Mouse (Mus musculus): ENCODE measurements at regions not wholly inside any gene's neighbourhood (a gene's known extent, or its start where the extent isn't known, plus 50 kb on each side); places are given as distances from the start of the nearest gene placed in this dataset.
A peak's percentile ranks its signal among the peaks of the same experiment; 100 is the strongest.

GRCm38 (mm10) chr2:61247336-61247735 is 284.3 kb upstream of the Rbms1 start:
- no peak for ATAC-seq (ENCODE audit: poor library complexity, severe bottlenecking)

GRCm38 (mm10) chr2:61246691-61247258 is 283.8 kb upstream of the Rbms1 start:
- ATAC-seq (ENCODE audit: poor library complexity, severe bottlenecking): no peak

- no peak for ATAC-seq (ENCODE audit: poor library complexity, severe bottlenecking)
These were observed 282.5 kb upstream of the Rbms1 start for GRCm38 (mm10) chr2:61245526-61245925.

- no peak for ATAC-seq (ENCODE audit: poor library complexity, severe bottlenecking)
These were observed 258.7 kb upstream of the Rbms1 start for GRCm38 (mm10) chr2:61221676-61222075.

GRCm38 (mm10) chr2:61221157-61221556 is 258.2 kb upstream of the Rbms1 start:
- ATAC-seq (ENCODE audit: poor library complexity, severe bottlenecking): no peak

- no peak for ATAC-seq (ENCODE audit: poor library complexity, severe bottlenecking)
These were observed 251.0 kb upstream of the Rbms1 start for GRCm38 (mm10) chr2:61213951-61214350.

GRCm38 (mm10) chr2:61201387-61201786 is 238.4 kb upstream of the Rbms1 start:
- no peak for ATAC-seq (ENCODE audit: poor library complexity, severe bottlenecking)

GRCm38 (mm10) chr2:61193976-61194375 is 231.0 kb upstream of the Rbms1 start:
- no peak for ATAC-seq (ENCODE audit: poor library complexity, severe bottlenecking)

GRCm38 (mm10) chr2:61182424-61182979 is 219.5 kb upstream of the Rbms1 start:
- no peak for ATAC-seq (ENCODE audit: poor library complexity, severe bottlenecking)

- no peak for ATAC-seq (ENCODE audit: poor library complexity, severe bottlenecking)
These were observed 214.8 kb upstream of the Rbms1 start for GRCm38 (mm10) chr2:61177801-61178200.

GRCm38 (mm10) chr2:61176807-61177206 is 213.8 kb upstream of the Rbms1 start:
- no peak for ATAC-seq (ENCODE audit: poor library complexity, severe bottlenecking)

GRCm38 (mm10) chr2:61173581-61173980 is 210.6 kb upstream of the Rbms1 start:
- ATAC-seq (ENCODE audit: poor library complexity, severe bottlenecking): no peak

GRCm38 (mm10) chr2:61161336-61161735 is 198.3 kb upstream of the Rbms1 start:
- no peak for ATAC-seq (ENCODE audit: poor library complexity, severe bottlenecking)

GRCm38 (mm10) chr2:61159761-61160160 is 196.8 kb upstream of the Rbms1 start:
- ATAC-seq (ENCODE audit: poor library complexity, severe bottlenecking): no peak

GRCm38 (mm10) chr2:61138998-61139631 is 176.1 kb upstream of the Rbms1 start:
- ATAC-seq (ENCODE audit: poor library complexity, severe bottlenecking): peak; percentile 37

GRCm38 (mm10) chr2:61138625-61138997 is 175.6 kb upstream of the Rbms1 start:
- ATAC-seq (ENCODE audit: poor library complexity, severe bottlenecking): 0 out of 2 replicates have a peak, but pooled peaks have one; percentile 26

- peak; percentile 31 for ATAC-seq (ENCODE audit: poor library complexity, severe bottlenecking)
These were observed 174.4 kb upstream of the Rbms1 start for GRCm38 (mm10) chr2:61137378-61137777.

GRCm38 (mm10) chr2:61136926-61137325 is 173.9 kb upstream of the Rbms1 start:
- ATAC-seq (ENCODE audit: poor library complexity, severe bottlenecking): peak; percentile 82

- ATAC-seq (ENCODE audit: poor library complexity, severe bottlenecking): peak; percentile 43; the same call in 1 of the 2 replicates
These were observed 160.2 kb upstream of the Rbms1 start for GRCm38 (mm10) chr2:61123046-61123806.

GRCm38 (mm10) chr2:61121281-61121680 is 158.3 kb upstream of the Rbms1 start:
- no peak for ATAC-seq (ENCODE audit: poor library complexity, severe bottlenecking)

GRCm38 (mm10) chr2:61114620-61115019 is 151.6 kb upstream of the Rbms1 start:
- no peak for ATAC-seq (ENCODE audit: poor library complexity, severe bottlenecking)

- ATAC-seq (ENCODE audit: poor library complexity, severe bottlenecking): no peak
These were observed 150.9 kb upstream of the Rbms1 start for GRCm38 (mm10) chr2:61113916-61114315.
